Mouse (Mus musculus): Measurements from ENCODE around the gene Olfr1.

Gene Olfr1

DNA sequence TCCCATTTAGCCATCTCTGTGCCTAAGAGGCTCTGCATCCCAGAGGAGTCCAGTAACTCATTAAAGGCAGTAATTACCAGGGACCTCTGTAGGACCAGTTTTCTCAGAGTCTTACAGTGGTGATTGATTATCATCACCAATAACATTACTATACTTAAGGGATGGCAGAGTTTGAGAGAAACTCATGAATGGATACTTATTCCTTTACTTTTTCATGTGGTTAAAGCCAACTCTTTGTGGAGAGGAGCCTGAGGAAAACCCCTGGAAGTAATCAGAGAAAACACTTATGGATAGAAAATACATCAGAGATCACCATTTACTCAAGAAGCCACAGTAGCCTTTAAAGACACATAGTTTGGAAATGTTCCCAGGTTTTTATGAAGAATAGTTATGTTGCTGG is at the start of gene Olfr1:
Olfr1 (minus strand) TSS at position 101 of the 400 bp plus-strand sequence.

DNA sequence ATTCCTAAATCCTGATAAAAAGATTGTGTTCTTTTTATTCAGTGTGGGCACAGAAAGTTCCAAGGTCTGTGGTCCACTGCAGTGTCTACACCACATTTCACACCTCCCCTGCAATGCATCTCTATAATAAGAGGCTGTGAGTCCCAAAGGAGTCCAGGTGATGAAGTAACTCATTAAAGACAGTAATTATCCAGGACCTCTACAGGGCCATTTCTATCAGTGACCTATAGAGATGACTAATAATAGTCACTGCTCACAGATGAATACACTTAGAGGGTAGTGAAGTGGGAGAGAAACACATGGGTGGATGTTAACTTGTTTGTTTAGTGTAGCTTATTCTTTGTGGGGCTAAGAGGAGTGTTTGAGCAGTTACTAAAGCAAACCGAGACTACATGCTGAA is 29.0 kb upstream of the Olfr1 start, which contains the start of gene Olfr378:
Olfr378 (minus strand) TSS at position 101 of the 400 bp plus-strand sequence.
- 89% methylated on average over 1 of the region's 1 CpGs for WGBS

DNA sequence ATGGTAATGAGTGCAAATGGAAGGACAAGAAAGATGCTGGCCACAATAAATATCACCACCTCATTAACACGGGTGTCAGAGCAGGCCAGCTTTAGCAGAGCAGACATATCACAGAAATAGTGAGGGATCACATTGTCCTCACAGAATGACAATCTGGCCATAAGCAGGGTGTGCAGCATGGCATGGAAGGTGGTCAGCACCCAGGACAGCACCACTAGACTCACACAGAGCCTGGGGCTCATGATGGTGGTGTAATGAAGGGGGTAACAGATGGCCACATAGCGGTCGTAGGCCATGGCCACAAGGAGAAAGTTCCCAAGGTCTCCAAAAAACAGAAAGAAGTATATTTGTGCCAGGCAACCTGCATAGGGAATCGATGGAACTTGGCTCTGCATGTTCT is 4.0 kb downstream of the Olfr1 start:
- WGBS, result 73% methylated on average over 4 of the region's 4 CpGs

DNA sequence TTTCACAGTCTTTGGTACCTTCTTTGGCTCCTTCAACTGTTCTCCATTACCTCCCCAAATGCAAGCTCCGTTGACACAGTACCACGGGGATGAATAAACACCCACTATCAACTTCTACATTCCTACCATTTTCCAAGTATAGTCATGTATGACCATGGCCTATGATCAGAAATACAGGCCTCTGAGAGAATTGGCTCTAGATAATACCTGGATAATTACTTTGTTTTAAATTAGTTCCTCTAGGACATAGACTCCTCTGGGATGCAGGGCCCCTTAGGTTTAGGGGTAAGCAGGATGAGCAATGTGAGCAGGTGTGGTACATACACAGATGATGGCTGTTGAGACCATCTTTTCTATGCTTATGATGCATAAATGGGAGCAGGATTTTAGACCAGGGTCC is 28.5 kb downstream of the Olfr1 start, which contains the start of gene Olfr376:
Olfr376 (plus strand) TSS at position 301 of the 400 bp plus-strand sequence.
- WGBS, result 83% methylated on average over 2 of the region's 2 CpGs

DNA sequence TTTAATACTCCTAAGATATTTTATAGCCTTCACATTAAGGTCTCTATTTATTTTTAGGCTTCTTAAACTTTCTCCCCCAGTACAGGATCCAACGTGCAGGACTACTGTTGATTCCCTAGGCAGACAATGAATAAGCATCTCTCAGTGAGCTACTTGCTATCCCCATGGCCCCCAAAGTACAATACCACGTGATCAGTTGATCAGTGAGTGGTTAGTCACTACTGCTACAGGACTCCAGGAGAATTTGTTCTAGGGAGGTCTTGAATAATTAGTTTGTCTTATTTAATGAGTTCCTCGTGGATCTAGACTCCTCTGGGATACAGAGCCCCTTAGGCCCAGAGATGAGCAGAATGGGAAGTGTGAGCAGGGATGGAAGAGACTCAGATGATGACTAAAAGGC is 48.9 kb downstream of the Olfr1 start, which contains the start of gene Olfr20:
Olfr20 (plus strand) TSS at position 301 of the 400 bp plus-strand sequence.
- 41% methylated on average over 3 of the region's 3 CpGs for WGBS

Data from cerebral cortex, adult 2 months (tissue).